11 mouse cellular contexts compared by ENCODE assay signal in genomic region chr11:74447991-74448403, GRCm38 (mm10).
DNase-seq lines count a peak whose midpoint lies in the region; ATAC-seq and TF ChIP-seq lines count a peak whose summit lies in the region.
"Had no signal": no experiment of that assay in that cellular context is flagged by ENCODE, and none has a peak within 500 bp of the region (broad histone marks: within the 10 kb centered on the region; RNA-seq: fewer than 3 reads in every experiment).

No protein-coding gene starts in this region.

- H3K4me1 ChIP-seq in heart, embryonic 15.5 days (replicated peaks): peaks cover 13% of the 10 kb centered on the region
- H3K4me1 ChIP-seq in stomach, postnatal 0 days (replicated peaks; ENCODE audit: control insufficient read depth, insufficient read depth): no peaks in the 10 kb centered on the region
- H3K4me1 ChIP-seq: embryonic facial prominence, embryonic 15.5 days had no signal

- no peak overlapping the region for H3K4me2 ChIP-seq in heart, embryonic 15.5 days
- H3K4me2 ChIP-seq in stomach, postnatal 0 days (replicated peaks; ENCODE audit: low read depth): no peak overlapping the region
- H3K4me2 ChIP-seq: embryonic facial prominence, embryonic 15.5 days; midbrain, embryonic 11.5 days had no signal

- peak overlapping the region; percentile 79 for H3K27ac ChIP-seq in heart, embryonic 15.5 days
- H3K27ac ChIP-seq in stomach, postnatal 0 days (replicated peaks): peak overlapping the region; percentile 58
- H3K27ac ChIP-seq: embryonic facial prominence, embryonic 15.5 days; liver, embryonic 14.5 days had no signal

- 82% methylated on average over 6 of the region's 6 CpGs for WGBS in heart, embryonic 15.5 days
- WGBS in stomach, postnatal 0 days: 71% methylated on average over 6 of the region's 6 CpGs

- H3K4me3 ChIP-seq in heart, embryonic 15.5 days: no peak overlapping the region
- H3K4me3 ChIP-seq in stomach, postnatal 0 days (ENCODE audit: low read depth, low read length): no peak overlapping the region
- H3K4me3 ChIP-seq: embryonic facial prominence, embryonic 15.5 days had no signal

- no peak for TF ChIP-seq CTCF in stomach, postnatal 0 days (IDR thresholded peaks at IDR 0.05; ENCODE audit: low read depth)

- peak; percentile 10 for DNase-seq in adrenal gland, adult 2 months
- no peak for DNase-seq in adrenal gland, postnatal 10 days
- DNase-seq in heart, postnatal 36 days: no peak
- DNase-seq in right cerebral cortex, postnatal 25 days: peak; percentile 46
- DNase-seq in right cerebral cortex, postnatal 14 days: no peak
- peak; percentile 70 for DNase-seq in stomach, postnatal 0 days (ENCODE audit: low spot score)
- DNase-seq in B cell, adult 2 months: no peak

- no peaks in the 10 kb centered on the region for H3K27me3 ChIP-seq in heart, embryonic 15.5 days
- no peaks in the 10 kb centered on the region for H3K27me3 ChIP-seq in stomach, postnatal 0 days (ENCODE audit: control insufficient read depth, insufficient read depth, low read length)
- H3K27me3 ChIP-seq: embryonic facial prominence, embryonic 15.5 days had no signal

- no peak overlapping the region for H3K9ac ChIP-seq in heart, embryonic 15.5 days
- no peak overlapping the region for H3K9ac ChIP-seq in stomach, postnatal 0 days (ENCODE audit: low read length)
- H3K9ac ChIP-seq: embryonic facial prominence, embryonic 15.5 days; liver, embryonic 14.5 days had no signal

- TF ChIP-seq EP300 in stomach, postnatal 0 days (optimal IDR thresholded peaks at IDR 0.05): no peak

- intact Hi-C loops in heart, postnatal 36 days (cut with DNase I): loop anchor here (5.0 kb wide), 1 partner anchor 69 kb away; no protein-coding TSS in a partner anchor

- 0 out of 2 replicates have a peak, but pooled peaks cover 4% of the 10 kb centered on the region for H3K9me3 ChIP-seq in heart, embryonic 15.5 days (replicated peaks)
- H3K9me3 ChIP-seq in stomach, postnatal 0 days (ENCODE audit: control insufficient read depth, low read length): 0 out of 2 replicates have a peak, but pooled peaks cover 3% of the 10 kb centered on the region
- H3K9me3 ChIP-seq: embryonic facial prominence, embryonic 15.5 days had no signal

- no peak for ATAC-seq in heart, embryonic 15.5 days (replicated peaks; ENCODE audit: insufficient number of reproducible peaks, insufficient read depth, low FRiP score, low read depth)
- peak; percentile 95 for ATAC-seq in stomach, postnatal 0 days (ENCODE audit: low FRiP score, low TSS enrichment)

- no peaks in the 10 kb centered on the region for H3K36me3 ChIP-seq in heart, embryonic 15.5 days
- no peaks in the 10 kb centered on the region for H3K36me3 ChIP-seq in stomach, postnatal 0 days (ENCODE audit: control insufficient read depth, insufficient read depth, low read length)
- H3K36me3 ChIP-seq: embryonic facial prominence, embryonic 15.5 days had no signal

Comparison
In these comparisons a context has a peak if more than half of its experiments do, and no peak if none do; other contexts are left out.
1. DNase-seq: peak in adrenal gland, adult 2 months (single experiment), right cerebral cortex, postnatal 25 days (single experiment) and stomach, postnatal 0 days (single experiment); none in adrenal gland, postnatal 10 days (single experiment), heart, postnatal 36 days (0 of 2), right cerebral cortex, postnatal 14 days (single experiment) and B cell, adult 2 months (0 of 2).